Mouse (Mus musculus) layer of hippocampus, postnatal 14 days (tissue): ENCODE measurements around the gene Eef1akmt3. TPM values are rescaled to one million over a fixed set of nuclear protein-coding genes. Genes with fewer than 3 reads are reported as not detected.

Experiments
- microRNA-seq, 2 experiments: library from miRNA; unstranded; fragments of <30 nt; microRNA quantifications; one replicate each; pipeline ENCODE4 v1.2.0; 2021
- total RNA-seq, 2 experiments: library from RNA; stranded (reverse); gene quantifications; 2 replicates each; pipeline ENCODE4 v1.2.3; 2021

Eef1akmt3 gene
- total RNA-seq, 2 experiments from 2014 or later, result 0.36 to 0.41 TPM

Small RNAs within 50 kb of the gene (microRNA-seq; reads per million reads assigned to microRNA genes)
- gene Mir26a-2 (23.3 to 42.8 reads per million in 2 experiments), gene Mir546 (0.57 to 2.5 reads per million in 2 experiments)

Other genes starting within 250 kb of the Eef1akmt3 start
- gene Atp23, start 140.2 kb downstream of the Eef1akmt3 start, total RNA-seq, result 1 to 10 TPM; 8.9 to 9.2 TPM
- gene Ctdsp2, start 62.8 kb downstream of the Eef1akmt3 start, total RNA-seq, result 10 to 100 TPM; 90.7 to 93.6 TPM
- gene Avil, start 40.8 kb downstream of the Eef1akmt3 start, total RNA-seq, result under 1 TPM; 0.48 to 0.62 TPM
- 10 to 100 TPM; 27.4 to 31.9 TPM for gene Tsfm, start 10.7 kb downstream of the Eef1akmt3 start, total RNA-seq
- 10 to 100 TPM; 10.2 to 10.9 TPM for gene Mettl1, start 99 bp downstream of the Eef1akmt3 start, total RNA-seq
- 1 to 10 TPM in 1 of 2 experiments, under 1 TPM in 1; 0.74 to 1.0 TPM for gene Cyp27b1, start 6.7 kb upstream of the Eef1akmt3 start, total RNA-seq
- 10 to 100 TPM; 31.8 to 34.9 TPM for gene March9, start 18.7 kb upstream of the Eef1akmt3 start, total RNA-seq
- gene Cdk4, start 22.0 kb upstream of the Eef1akmt3 start, total RNA-seq, result 100 to 1,000 TPM; 120 to 123 TPM
- gene Tspan31, start 28.8 kb upstream of the Eef1akmt3 start, total RNA-seq, result 10 to 100 TPM; 62.7 to 65.4 TPM
- 100 to 1,000 TPM; 719 to 736 TPM for gene Agap2, start 33.8 kb upstream of the Eef1akmt3 start, total RNA-seq
- 100 to 1,000 TPM; 100 to 103 TPM for gene Os9, start 79.6 kb upstream of the Eef1akmt3 start, total RNA-seq
- gene B4galnt1, start 123.7 kb upstream of the Eef1akmt3 start, total RNA-seq, result 100 to 1,000 TPM; 108 to 110 TPM
- 1 to 10 TPM; 4.6 to 5.9 TPM for gene Slc26a10, start 139.1 kb upstream of the Eef1akmt3 start, total RNA-seq
- gene Arhgef25, start 148.6 kb upstream of the Eef1akmt3 start, total RNA-seq, result 100 to 1,000 TPM; 196 to 200 TPM
- 100 to 1,000 TPM; 200 to 207 TPM for gene Dtx3, start 154.2 kb upstream of the Eef1akmt3 start, total RNA-seq
- 10 to 100 TPM; 65.7 to 69.2 TPM for gene Pip4k2c, start 170.1 kb upstream of the Eef1akmt3 start, total RNA-seq
- gene Kif5a, start 221.8 kb upstream of the Eef1akmt3 start, total RNA-seq, result 100 to 1,000 TPM; 413 to 455 TPM
- gene Dctn2, start 224.9 kb upstream of the Eef1akmt3 start, total RNA-seq, result 100 to 1,000 TPM; 298 to 304 TPM
- 10 to 100 TPM; 46.0 to 53.3 TPM for gene Mbd6, start 247.5 kb upstream of the Eef1akmt3 start, total RNA-seq